Mouse (Mus musculus): ENCODE data around the gene Gm49661. TPM values are rescaled to one million over a fixed set of nuclear protein-coding genes. Genes with fewer than 3 reads are reported as not detected.

Gm49661 gene
- polyA plus RNA-seq, 1 experiment = not detected

DNA sequence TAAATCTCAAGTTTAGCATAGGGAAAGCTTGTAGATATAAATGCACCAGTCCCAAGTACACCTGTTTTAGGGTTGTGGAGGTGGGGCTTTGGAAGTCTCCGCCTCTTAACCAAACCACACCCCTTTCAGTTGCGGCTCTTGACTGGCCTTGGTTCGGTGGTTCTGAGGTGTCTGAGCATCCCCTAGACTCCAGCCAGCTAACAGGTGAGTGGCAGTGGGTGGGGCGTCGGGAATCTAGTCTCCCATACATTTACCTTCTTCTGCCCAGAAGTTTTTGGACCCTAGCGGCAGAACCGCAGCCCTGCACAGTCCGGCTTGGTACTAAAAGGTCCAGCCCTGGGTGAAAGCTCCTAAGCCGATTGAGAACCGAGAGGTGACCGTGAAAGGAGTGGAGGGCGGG is 19.5 kb downstream of the Gm49661 start:
- no peak overlapping the region for H3K4me3 ChIP-seq (replicated peaks; ENCODE audit: control insufficient read depth, low read depth, low read length)
- WGBS = 23% methylated on average over 12 of the region's 12 CpGs
- no peak for TF ChIP-seq CTCF (IDR thresholded peaks at IDR 0.05; ENCODE audit: control insufficient read depth, insufficient read depth, low read length)
- no peak for TF ChIP-seq POLR2A (IDR thresholded peaks at IDR 0.05; ENCODE audit: borderline replicate concordance, control insufficient read depth, low read depth, low read length)
- no peaks in the 10 kb centered on the region; the same call in 1 of the 2 replicates for H3K4me1 ChIP-seq (ENCODE audit: control insufficient read depth, insufficient read depth, low read length)
- no peak overlapping the region for H3K27ac ChIP-seq (ENCODE audit: control insufficient read depth, insufficient read depth, low read depth, low read length, poor library complexity)

DNA sequence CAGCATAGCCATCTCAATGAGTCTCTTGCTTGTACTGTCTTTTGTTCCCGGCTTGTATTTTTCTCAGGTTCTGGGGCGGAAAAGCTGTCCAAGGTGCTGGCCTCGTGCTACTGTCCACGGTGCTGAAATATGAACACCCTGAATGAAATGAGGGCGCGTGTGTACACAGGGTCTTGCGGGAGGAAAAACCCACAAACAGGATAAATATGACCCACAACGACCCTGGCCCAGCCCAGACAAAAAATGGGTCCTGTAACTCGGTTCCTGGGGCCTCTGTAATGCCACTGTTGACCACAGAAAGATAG is 22.0 kb downstream of the Gm49661 start:
- H3K4me1 ChIP-seq (ENCODE audit: control insufficient read depth, insufficient read depth, low read length) = no peaks in the 10 kb centered on the region
- WGBS = 12% methylated on average over 9 of the region's 9 CpGs
- no peak overlapping the region for H3K4me3 ChIP-seq (replicated peaks; ENCODE audit: control insufficient read depth, low read depth, low read length)
- H3K27ac ChIP-seq (ENCODE audit: control insufficient read depth, insufficient read depth, low read depth, low read length, poor library complexity) = no peak overlapping the region
- TF ChIP-seq POLR2A (IDR thresholded peaks at IDR 0.05; ENCODE audit: borderline replicate concordance, control insufficient read depth, low read depth, low read length) = no peak
- TF ChIP-seq CTCF (IDR thresholded peaks at IDR 0.05; ENCODE audit: control insufficient read depth, insufficient read depth, low read length) = no peak

GRCm38 (mm10) chr8:84946528-84947240 is 22.5 kb downstream of the Gm49661 start, which contains the start of gene Rtbdn:
Gene Rtbdn, plus strand, starts transcription at chr8:84946991.
- no peak within 1 kb of the TSS for H3K4me3 ChIP-seq (replicated peaks; ENCODE audit: control insufficient read depth, low read depth, low read length)
- 15% methylated on average over 17 of the region's 17 CpGs for WGBS
- H3K4me1 ChIP-seq (ENCODE audit: control insufficient read depth, insufficient read depth, low read length) = no peaks in the 10 kb centered on the region
- H3K27ac ChIP-seq (ENCODE audit: control insufficient read depth, insufficient read depth, low read depth, low read length, poor library complexity) = no peak within 1 kb of the TSS
- TF ChIP-seq POLR2A (IDR thresholded peaks at IDR 0.05; ENCODE audit: borderline replicate concordance, control insufficient read depth, low read depth, low read length) (no peak), CTCF (IDR thresholded peaks at IDR 0.05; ENCODE audit: control insufficient read depth, insufficient read depth, low read length) (peak; percentile 31; the same call in 1 of the 2 replicates)

GRCm38 (mm10) chr8:84945633-84946527 is 23.4 kb downstream of the Gm49661 start:
- Histone ChIP-seq H3K4me3 (replicated peaks; ENCODE audit: control insufficient read depth, low read depth, low read length) (no peak overlapping the region), H3K27ac (ENCODE audit: control insufficient read depth, insufficient read depth, low read depth, low read length, poor library complexity) (no peak overlapping the region), H3K4me1 (ENCODE audit: control insufficient read depth, insufficient read depth, low read length) (no peaks in the 10 kb centered on the region)
- TF ChIP-seq CTCF (IDR thresholded peaks at IDR 0.05; ENCODE audit: control insufficient read depth, insufficient read depth, low read length) = no peak
- TF ChIP-seq POLR2A (IDR thresholded peaks at IDR 0.05; ENCODE audit: borderline replicate concordance, control insufficient read depth, low read depth, low read length) = no peak
- 3% methylated on average over 50 of the region's 67 CpGs for WGBS

GRCm38 (mm10) chr8:84945235-84945632 is 24.0 kb downstream of the Gm49661 start:
- Histone ChIP-seq H3K27ac (ENCODE audit: control insufficient read depth, insufficient read depth, low read depth, low read length, poor library complexity) (no peak overlapping the region), H3K4me3 (replicated peaks; ENCODE audit: control insufficient read depth, low read depth, low read length) (no peak overlapping the region), H3K4me1 (ENCODE audit: control insufficient read depth, insufficient read depth, low read length) (no peaks in the 10 kb centered on the region)
- WGBS = 7% methylated on average over 11 of the region's 11 CpGs
- TF ChIP-seq CTCF (IDR thresholded peaks at IDR 0.05; ENCODE audit: control insufficient read depth, insufficient read depth, low read length) (no peak), POLR2A (IDR thresholded peaks at IDR 0.05; ENCODE audit: borderline replicate concordance, control insufficient read depth, low read depth, low read length) (no peak)

DNA sequence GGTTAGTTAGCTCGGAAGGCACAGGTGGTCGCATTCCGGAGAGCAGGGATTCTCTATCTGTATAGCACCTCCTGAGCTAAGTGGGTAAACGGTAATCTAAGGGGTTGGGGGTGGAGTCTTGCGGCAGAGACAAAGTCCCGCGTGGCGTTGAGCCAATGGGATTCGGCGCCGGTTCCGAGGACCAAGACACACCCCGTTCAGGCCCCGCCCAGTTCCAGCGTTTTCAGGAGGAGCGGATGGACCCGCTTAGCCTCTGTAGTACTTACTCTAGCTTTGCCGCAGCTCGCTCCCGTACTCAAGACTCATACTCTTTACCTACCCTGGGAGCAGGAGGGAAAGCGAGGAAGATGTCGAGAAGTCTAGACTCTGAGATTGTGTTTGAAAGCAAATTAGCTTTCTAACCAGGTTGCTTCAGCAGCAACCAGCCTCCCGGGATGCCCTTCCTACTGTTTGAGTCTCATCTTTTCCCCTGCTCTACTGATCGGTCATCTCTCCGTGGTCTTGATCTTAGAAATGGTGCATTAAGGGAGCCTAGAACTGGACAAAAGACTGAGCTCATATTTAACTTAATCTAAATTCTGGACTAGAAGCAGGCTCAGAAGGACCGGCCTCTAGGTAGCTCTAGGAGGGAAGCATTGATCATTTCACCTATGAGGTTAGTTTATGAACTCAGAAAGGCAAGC is 24.6 kb downstream of the Gm49661 start:
- 5% methylated on average over 26 of the region's 26 CpGs for WGBS
- Histone ChIP-seq H3K4me1 (ENCODE audit: control insufficient read depth, insufficient read depth, low read length) (no peaks in the 10 kb centered on the region), H3K27ac (ENCODE audit: control insufficient read depth, insufficient read depth, low read depth, low read length, poor library complexity) (no peak overlapping the region), H3K4me3 (replicated peaks; ENCODE audit: control insufficient read depth, low read depth, low read length) (no peak overlapping the region)
- no peak for TF ChIP-seq CTCF (IDR thresholded peaks at IDR 0.05; ENCODE audit: control insufficient read depth, insufficient read depth, low read length)
- no peak for TF ChIP-seq POLR2A (IDR thresholded peaks at IDR 0.05; ENCODE audit: borderline replicate concordance, control insufficient read depth, low read depth, low read length)

GRCm38 (mm10) chr8:84943699-84944098 is 25.5 kb downstream of the Gm49661 start:
- 28% methylated on average over 4 of the region's 4 CpGs for WGBS
- Histone ChIP-seq H3K4me1 (ENCODE audit: control insufficient read depth, insufficient read depth, low read length) (no peaks in the 10 kb centered on the region), H3K4me3 (replicated peaks; ENCODE audit: control insufficient read depth, low read depth, low read length) (no peak overlapping the region), H3K27ac (ENCODE audit: control insufficient read depth, insufficient read depth, low read depth, low read length, poor library complexity) (no peak overlapping the region)
- no peak for TF ChIP-seq POLR2A (IDR thresholded peaks at IDR 0.05; ENCODE audit: borderline replicate concordance, control insufficient read depth, low read depth, low read length)
- no peak for TF ChIP-seq CTCF (IDR thresholded peaks at IDR 0.05; ENCODE audit: control insufficient read depth, insufficient read depth, low read length)
